Mouse (Mus musculus) retina, embryonic 14.5 days (tissue): ENCODE measurements around the gene Cnga1.

ENCODE experiments used
- DNase-seq: peaks from one replicate; pipeline ENCODE4 v3.0.0-alpha.2; 2015; ENCODE audit warnings: low spot score

Cnga1 gene

DNA sequence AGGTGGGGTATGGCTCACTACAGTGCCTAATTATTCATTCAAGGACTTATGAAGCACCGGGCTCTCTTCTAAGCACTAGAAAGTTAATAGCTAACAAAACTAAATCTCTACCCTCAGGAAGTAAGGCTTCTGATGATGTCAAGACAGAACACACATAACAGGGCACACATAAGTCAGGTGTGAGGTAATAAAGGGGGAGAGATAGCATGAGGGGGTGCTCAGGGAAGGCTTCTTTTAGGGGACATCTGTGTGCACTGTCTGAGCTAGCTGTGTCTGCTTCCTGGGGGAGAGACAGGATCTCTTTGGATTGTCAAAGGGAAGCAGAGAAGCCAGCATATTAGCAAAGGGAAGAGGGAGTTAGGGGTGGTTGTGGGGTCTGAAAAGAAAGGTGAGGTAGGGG is at the start of gene Cnga1:
TSS of gene Cnga1 (minus strand) at position 101 of the 400 bp plus-strand sequence.
- no peak for DNase-seq

DNA sequence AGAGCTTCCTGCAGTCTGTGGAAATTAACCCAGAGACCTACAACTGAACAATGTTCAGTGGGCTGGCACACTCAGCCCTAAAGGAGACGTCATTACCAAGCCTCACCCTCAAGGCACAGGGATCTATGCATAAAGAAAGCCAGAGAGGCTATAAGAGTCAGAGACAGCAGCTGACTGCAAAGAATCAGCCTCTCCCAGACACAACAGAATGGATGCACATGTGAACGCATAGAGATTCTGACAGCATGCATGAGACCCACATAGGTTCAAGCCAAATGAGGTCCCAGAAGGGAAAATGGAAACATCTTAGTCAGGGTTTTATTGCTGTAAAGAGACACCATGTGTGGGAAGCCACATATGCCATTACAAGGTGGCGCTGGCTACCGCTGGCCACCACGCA is 46.4 kb upstream of the Cnga1 start:
- no peak for DNase-seq

DNA sequence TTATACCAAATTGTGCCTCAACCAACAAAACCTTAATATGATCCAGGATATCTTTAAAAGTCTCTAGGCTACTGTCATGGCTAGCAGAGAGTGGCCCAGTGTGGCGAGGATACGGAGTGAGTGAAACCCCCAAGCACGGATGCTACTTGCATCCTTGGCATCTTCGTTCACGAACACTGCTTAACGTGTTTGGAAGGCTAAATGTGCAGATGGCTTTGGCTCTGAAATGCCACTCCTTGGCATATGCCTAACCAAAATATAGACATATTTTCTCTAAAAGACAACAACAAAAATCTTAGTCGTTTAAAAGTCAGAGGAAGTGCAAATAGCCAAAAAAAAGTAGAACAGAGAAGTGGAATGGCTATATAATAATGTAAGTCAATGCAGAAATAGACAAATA is 45.5 kb upstream of the Cnga1 start:
- DNase-seq, result no peak

DNA sequence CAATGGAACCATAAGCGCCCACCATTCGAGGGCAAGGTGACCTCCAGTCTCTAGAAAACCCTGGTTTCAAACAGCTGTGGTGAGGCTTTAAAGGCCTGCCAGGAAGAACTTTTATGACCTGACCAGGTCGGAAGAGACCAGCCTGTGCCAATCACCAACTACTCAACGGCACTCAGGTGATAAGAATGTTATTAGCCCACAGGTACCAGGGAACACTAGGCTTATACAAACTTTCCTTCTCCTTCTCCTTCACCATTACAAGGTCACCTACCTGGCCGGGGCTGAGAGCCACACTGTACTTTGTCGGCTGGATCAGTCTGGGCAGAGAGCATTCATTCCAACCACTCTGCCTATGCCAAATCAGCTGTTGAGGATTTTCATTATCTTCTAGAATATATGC is 37.4 kb upstream of the Cnga1 start:
- no peak for DNase-seq

DNA sequence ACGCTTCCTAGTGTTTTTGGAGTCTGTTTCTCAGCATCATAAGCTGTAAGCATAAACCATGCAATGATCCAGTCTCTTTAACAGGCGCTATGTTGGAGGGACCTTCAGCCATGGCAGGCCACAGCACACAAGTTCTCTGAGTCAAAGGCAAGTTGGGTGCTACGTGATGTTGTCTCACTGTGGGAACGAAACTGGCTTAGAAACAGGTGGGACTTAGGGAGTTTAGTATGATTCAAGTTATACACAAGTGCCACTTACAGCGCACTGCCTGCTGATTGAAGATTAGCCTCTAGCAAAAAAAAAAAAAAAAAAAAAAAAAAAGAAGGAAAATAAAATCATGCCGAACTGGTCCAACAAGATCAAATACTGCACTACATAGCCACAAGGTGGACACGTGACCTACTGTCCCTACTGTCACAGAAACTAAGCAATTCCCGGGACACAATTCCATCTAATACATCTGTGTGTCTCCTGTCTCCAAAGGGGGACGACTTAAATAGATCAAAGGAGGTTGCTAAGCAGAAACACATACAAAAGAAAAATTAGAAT is 31.0 kb upstream of the Cnga1 start:
- no peak for DNase-seq

DNA sequence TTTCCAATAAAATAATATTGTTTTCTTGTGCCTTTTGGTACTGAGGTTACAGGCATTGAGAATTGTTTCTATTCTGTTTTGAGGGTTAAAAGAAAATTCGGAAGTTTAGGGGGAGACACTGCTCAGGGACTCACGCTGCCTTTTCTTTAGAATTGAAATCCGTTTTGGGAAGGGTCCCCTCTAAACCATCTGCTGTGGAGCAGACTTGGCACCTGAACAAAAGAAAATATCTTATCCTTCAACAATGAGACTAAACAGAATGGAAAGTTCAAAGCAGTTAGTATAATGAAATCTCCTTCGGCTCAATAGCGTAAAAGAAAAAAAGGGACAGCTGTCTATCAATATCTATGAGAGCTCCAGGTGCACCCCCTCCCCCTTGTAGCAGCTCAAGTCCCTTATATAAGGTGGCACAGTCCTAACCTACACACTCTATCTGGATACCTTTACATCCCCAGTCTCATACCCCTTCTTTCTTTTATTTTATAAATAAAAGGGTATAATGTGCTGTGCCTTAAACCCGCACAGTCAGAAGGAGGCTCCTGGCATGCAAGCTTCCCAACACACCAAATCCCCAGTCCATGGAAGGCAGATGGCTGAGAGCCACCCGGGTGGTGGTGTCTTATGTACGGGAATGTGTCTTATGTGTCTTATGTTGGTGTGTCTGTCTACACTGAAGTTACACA is 27.1 kb upstream of the Cnga1 start:
- DNase-seq, result no peak

DNA sequence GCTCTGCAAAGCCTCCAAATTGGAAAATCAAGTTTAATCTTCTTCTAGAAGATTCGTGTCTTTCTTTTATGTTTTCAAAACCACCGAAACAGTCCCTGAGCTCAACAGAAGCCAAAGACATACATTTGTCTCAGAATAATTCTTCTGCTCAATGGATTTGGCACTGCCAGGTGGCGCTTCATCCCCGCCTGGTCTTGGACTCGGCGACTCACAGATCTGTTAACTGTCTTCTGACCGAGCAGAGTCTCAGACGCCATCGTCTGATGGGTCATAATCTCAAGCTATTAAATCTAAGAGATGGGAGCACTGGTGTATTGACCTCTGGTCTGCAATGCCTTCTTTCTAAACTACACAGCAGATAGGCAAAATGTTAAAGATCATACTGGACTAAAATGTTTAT is 24.3 kb upstream of the Cnga1 start:
- no peak for DNase-seq

DNA sequence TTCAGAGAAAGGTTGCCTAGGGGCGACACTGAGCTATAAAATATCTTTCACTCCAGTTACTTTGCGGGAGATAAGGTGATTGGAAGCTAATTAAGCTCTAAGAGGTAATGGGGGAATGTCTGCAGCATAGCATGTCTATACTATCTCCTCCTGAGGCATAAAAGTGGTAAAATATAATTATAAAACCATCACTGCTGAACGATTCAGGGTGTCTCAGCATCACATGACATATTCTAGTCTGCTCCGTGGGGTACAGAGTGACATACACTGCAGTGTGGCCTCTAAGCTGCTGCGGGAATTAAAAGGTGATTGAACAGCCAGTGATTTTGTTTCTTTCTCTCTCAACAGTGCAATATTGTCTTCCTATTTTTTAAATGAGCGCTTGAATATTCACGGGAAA is 22.4 kb upstream of the Cnga1 start:
- DNase-seq, result no peak

DNA sequence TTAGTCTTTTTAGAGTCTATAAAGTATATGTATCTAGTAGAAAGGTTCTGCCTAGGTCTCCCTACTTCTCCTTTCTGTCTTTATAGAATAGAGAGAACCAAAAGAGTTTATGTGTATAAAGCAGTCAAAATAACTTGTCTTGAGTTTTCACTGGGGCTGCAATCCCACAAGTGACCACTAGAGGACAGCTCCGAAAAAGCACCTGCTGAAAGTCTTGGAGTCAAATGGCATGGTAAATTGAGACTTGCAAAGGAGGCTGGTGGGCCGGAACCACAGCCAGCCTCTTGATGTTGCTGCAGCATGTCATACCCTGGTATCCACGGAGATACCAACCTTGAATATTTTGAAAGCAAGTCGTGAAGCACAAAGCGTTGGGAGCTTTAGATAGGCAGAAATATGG is 21.2 kb upstream of the Cnga1 start:
- DNase-seq, result peak; percentile 68

DNA sequence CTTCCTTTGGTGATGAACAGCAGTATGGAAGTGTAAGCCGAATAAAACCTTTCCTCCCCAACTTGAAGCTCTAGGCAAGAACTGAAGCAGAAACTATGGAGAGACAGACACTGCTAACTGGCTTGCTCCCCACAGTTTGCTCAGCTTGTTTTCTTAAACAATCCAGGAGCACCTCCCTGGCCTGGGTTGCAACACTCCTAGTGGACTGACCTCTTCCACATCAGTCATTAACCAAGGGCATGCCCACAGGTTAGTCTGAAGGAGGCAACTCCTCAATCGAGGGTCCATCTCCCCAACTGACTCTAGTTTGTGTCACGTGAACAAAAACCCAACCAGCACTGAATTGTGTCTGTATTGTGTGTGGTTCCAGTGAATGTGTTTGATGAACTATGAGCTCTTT is 20.8 kb upstream of the Cnga1 start:
- no peak for DNase-seq

DNA sequence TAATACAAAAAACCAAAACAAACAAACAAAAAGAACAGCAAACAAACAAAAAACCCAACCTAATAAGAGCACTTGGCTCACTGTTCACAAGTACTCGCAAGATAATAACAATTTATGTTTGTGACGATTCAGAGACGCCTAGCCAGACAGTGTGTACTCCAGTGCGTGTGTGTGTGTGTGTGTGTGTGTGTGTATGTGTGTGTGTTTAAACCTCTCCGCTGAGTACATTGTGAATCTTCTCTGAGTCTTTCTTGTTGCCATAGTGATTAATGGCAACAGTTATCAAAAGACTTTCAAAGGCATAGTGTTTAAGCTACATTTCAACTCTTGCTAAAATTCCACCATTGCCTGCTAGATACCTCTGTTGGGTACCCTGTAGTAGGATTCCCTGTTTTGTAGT is 20.1 kb upstream of the Cnga1 start:
- no peak for DNase-seq

DNA sequence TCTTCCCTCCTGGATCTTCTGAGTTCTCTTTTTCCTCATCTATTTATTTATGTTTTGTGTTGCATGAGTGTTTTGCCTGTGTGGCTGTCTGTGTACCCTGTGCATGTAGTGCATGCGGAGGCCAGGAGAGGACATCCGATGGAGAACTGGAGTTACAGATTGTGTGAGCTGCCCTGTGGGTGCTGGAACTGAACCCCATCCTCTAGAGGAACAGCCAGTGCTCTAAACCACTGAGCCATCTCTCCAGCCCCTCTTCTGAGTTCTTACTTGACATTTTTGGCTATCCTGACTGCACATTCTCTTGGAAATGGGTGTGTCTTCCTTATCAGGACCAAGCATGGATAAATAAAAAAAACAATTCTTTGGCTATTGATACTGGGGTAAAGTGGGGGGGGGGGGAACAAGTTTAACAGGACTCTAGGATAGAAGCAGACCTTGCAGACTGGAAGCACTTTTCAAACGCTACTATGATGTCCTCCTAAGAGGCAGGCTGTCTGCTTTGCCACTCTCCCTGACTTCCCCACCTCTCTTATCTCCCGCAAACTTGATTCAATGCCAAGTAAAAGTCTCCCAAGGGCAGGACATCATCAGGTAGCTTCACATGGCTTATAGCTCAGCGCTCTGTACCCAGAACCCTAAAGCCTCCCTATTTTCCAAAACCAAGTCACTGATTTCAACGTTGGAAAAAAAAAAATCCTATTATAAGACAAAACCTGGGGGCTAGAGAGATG is 17.1 kb upstream of the Cnga1 start:
- DNase-seq, result no peak

DNA sequence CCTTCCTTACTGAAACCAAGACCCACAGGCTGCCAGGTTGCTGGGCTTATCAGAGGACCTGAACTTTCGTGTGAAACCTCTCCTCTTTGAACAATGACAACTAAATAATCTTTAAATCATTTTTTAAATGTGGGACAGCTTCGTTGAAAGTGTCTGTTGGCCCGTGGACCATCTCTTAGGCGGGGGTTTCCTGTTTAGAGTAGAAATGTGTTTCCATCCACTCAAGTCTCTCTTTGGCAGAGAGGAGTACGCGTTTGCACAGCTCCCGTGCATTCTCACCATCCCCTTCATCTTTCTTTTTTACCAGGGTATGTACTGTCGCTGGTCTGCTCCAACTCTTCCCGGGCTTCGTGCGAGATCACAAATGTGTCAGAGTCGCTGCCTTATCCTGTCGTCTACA is 14.3 kb upstream of the Cnga1 start:
- no peak for DNase-seq

DNA sequence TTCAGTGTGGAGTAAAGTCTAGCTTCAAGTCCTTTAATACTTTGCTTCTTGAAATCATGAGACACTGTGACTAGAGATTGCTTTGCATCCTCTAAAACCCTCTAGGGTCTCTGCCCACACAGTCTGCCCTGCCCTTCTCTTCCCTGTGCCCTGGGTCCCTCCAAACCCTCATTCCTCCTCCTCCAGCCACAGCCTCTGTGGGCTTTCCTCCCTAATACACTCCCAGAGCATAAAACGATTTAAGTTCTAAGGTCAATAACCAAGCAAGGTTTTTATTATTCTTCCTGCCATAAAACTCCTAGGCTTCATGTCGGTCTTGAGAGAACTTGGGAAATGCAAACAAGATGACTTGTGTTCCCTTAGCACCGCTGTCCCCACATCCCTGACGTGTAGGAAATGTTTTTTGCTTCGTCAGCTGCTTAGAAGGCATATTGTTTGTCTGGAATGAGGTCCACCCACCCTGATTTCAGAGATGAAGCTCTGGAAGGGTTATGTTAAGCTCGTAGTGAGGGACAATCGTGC is 12.3 kb upstream of the Cnga1 start:
- DNase-seq, result no peak

DNA sequence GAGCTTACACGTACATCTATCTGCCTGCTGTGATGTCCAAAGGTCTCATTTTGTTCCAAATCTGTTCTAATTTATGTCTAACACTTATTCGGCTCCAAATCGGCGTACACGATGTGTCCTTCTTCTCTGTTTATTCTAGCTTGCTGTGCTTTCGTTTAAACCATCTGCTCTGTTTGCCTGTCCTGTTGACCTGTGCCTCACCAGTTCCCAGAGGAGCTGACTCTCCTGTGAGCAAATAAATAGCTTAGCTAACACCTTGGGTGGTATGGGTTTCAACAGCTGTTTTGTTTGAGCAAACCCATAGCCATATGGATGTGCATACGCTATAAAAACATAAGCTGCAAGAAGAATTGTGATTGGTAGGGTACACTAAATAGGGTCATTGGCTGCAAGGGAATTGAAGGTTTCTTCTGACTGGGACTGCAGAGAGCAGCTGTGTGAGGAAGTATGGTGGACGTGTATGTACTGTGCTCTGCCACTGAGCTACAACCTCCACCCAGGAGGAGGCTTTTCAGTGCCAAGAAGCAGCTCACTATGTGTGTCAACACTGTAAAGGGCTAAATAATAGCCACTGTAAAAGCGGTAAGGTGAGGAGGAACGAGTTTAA is 9.1 kb upstream of the Cnga1 start:
- no peak for DNase-seq

DNA sequence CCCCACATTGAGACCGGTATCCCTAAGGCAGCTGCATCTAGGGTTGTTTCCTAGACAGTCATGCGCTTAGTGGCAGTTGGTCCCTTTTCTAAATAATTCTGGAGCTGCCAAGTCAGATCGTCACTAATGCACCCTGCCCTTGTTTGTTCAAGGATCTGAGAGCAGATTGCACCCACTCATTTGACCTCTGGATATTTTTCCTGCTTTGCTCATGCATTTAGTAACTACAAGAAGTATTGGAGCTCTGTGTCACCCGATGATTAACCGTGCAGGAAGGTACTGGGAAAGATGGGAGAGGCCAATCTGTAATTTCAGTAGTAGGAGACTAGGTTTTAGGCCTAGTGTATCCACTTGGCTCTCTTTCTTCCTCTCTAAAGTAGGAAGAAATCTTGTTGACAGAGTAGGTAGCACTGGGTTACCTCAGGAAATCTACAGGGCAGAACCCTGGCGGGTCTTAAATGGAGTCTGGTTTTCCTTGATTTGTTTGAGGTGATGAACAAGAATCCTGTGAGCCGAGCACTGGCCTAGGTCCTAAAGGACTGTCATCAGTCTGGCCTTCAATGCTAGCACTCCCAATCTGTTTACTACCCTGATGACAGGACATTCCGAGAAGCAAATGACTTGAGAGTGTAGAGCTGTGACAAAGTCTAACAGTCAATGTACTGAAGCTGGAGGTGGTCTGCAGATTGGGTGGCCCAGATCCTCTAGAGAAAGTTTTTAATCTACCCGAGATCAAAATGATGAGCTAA is 5.1 kb upstream of the Cnga1 start:
- no peak for DNase-seq

DNA sequence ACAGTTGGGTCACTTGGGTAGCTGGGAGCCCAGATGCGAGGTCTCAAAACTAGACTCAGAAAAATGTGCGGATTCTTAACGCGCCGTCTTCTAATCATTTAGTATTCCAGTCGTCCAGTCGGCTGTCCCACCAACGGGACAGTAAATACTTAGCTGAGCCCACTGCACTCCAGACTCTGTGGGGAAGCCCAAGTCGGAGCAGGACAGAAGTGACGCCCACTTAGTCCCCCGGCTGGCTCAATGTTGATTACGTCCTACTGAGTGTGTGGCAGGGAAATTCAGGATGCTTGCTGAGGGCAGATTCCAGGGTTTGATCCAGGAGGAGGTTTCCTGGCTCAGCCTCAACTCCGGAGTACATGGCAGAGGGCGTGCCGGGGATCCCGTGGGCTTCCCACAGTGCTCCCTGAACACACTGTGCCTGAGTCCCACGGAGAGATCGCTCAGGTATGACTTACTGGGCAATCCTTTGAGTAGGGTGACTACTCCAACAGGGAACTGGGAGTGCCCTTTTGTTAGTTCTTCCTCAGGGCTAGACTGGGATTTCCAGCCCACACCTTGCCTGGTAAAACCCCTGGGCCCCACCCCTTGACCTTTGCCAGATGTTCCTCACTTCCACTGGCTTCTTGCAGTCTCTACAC is 4.0 kb upstream of the Cnga1 start:
- peak; percentile 27 for DNase-seq

DNA sequence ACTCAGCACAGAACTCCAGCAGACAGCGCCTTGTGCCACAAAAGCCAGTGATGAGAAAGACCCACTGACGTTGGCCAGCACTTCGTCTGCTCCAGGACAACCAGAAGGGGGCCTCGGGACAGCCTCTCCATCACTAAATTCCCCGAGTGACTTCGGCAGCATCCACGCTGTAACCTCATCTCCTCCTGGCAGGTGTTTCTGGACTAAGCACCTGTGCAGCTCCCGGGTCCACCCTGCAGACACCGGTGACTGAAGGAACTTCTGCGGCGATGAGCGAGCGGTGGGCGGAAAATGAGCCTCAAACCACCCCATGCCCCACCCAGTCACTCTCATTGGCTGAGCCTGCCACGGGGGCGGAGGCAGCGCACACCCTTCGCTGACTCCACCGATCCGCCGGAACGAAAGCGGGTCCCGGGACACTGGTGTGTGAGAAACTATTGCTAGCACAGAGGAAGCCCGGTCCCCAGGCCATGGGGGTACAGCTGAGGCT is 3.4 kb upstream of the Cnga1 start, which contains the start of gene Nipal1:
TSS of gene Nipal1 (plus strand) at position 378 of the 490 bp plus-strand sequence.
- DNase-seq, result peak; percentile 75

DNA sequence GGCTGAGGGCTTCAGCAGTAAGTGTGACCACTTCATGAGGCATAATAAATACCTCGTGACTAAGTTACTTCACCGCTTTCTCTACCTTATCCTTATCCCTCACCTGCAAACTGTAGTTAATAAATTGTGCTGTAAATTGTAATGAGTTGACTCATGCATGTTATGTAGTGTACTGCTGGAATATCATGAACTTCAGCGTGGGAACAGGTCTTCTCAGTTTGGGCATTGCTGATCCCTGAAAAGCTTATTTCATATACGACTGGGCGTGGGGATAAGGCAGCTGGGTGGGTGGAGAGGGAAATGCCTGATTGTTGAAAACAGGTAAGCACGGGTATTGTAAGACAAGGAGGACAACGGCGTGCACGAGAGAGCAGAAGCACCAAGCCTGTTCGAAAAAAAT is 2.9 kb upstream of the Cnga1 start:
- no peak for DNase-seq

DNA sequence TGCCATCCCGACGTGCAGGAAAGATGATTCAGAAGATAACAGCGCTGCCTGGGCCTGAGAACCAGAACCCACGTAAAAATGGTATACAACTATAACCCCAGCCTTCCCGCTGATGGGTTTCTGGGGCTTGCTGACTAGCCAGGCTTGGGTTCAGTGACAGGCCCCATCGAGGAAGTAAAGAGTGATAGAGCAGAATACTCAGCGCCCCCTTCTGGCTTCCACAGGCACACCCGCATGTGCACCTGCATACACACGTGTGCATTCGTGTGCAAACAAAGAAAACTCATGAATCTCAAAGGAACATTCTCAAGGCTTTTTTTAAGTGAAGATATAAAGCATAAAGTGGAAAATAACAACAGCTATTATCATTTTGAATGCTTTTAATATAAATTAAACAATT is 2.1 kb upstream of the Cnga1 start:
- DNase-seq, result peak; percentile 29

DNA sequence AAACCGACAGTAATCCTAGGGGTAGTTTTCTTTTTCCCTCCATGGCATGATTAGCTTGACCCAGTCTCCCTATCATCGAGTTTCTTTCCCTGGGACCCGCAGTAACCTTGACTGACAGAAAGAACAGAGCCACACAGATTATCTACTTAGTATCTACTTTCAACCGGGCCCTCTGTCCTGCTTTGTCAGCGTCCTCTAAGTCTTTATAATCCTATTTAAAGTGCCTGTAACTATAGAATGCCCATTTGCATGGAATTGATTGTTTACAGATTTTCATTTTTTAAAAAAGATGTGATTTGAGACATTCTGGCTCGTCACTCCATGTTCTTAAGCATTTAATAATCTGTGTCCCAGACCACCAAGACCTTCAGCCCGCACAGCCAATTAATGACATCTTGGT is 420 bp downstream of the Cnga1 start:
- DNase-seq, result no peak

DNA sequence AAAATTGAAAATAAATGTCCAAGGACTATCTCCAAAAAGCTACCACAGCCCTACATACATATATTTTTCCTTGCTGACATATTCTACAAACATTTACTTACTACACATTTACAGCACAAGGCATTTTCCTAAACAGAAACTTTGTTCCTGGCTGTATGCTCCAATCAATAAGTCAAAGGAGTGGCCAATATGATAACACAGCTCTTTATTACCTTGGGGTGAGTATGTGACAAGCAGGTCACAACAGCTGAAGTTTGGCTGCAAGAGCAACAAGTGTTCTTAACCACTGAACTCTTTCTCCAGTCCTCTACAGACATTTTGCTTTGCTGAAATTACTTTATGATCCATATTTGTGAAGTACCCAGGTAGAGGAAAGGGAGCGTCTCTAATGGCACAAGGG is 4.0 kb downstream of the Cnga1 start:
- no peak for DNase-seq
